Mouse (Mus musculus) midbrain, embryonic 15.5 days (tissue): ENCODE results near the gene Hnrnpab. TPM values are rescaled to one million over a fixed set of nuclear protein-coding genes. Genes with fewer than 3 reads are reported as not detected.

Experiments used
- ATAC-seq: fragments of 200-750 bp; cut with Nextera tagmentation; replicated peaks from 2 replicates; pipeline ENCODE4 v1.8.0; 2017; ENCODE audit warnings: moderate TSS enrichment
- H3K27ac ChIP-seq: fragments of 300-500 bp; sonication (generic); 2 replicates; pipeline ENCODE4 v1.5.1; 2015; ENCODE audit warnings: mild to moderate bottlenecking, inconsistent platforms
- H3K27me3 ChIP-seq: fragments of 300-500 bp; sonication (generic); replicated peaks from 2 replicates; pipeline ENCODE4 v1.6.1; 2015; ENCODE audit warnings: inconsistent platforms
- H3K36me3 ChIP-seq: fragments of 300-500 bp; sonication (generic); replicated peaks from 2 replicates; pipeline ENCODE4 v1.6.1; 2015; ENCODE audit warnings: inconsistent platforms
- H3K4me1 ChIP-seq: fragments of 300-500 bp; sonication (generic); 2 replicates; pipeline ENCODE4 v1.6.1; 2015; ENCODE audit warnings: inconsistent platforms
- H3K4me2 ChIP-seq: fragments of 300-500 bp; sonication (generic); 2 replicates; pipeline ENCODE4 v1.6.1; 2015; ENCODE audit warnings: inconsistent platforms, mild to moderate bottlenecking, moderate library complexity
- H3K4me3 ChIP-seq: fragments of 300-500 bp; sonication (generic); 2 replicates; pipeline ENCODE4 v1.5.1; 2015; ENCODE audit warnings: mild to moderate bottlenecking, inconsistent platforms
- H3K9ac ChIP-seq: fragments of 300-500 bp; sonication (generic); 2 replicates; pipeline ENCODE4 v1.6.1; 2015; ENCODE audit warnings: mild to moderate bottlenecking, inconsistent platforms
- H3K9me3 ChIP-seq: fragments of 300-500 bp; sonication (generic); 2 replicates; pipeline ENCODE4 v1.6.1; 2016; ENCODE audit warnings: inconsistent platforms
- WGBS: fragments of 180-500 bp; shearing (Covaris S2); methylation state at CpG from one replicate; pipeline ENCODE4 v1.1.7; 2015; ENCODE audit warnings: mixed read lengths; 5-methylcytosine and 5-hydroxymethylcytosine counted together
- polyA plus RNA-seq: library from polyadenylated mRNA; unstranded; fragments of >200 nt; fragmentation: Nextera tagmentation; extraction: Ambion mirVana; gene quantifications from 2 replicates; pipeline ENCODE4 v1.2.1, GENCODE M21; 2015

Gene Hnrnpab
- 353 and 380 TPM in 2 replicates for polyA plus RNA-seq

DNA sequence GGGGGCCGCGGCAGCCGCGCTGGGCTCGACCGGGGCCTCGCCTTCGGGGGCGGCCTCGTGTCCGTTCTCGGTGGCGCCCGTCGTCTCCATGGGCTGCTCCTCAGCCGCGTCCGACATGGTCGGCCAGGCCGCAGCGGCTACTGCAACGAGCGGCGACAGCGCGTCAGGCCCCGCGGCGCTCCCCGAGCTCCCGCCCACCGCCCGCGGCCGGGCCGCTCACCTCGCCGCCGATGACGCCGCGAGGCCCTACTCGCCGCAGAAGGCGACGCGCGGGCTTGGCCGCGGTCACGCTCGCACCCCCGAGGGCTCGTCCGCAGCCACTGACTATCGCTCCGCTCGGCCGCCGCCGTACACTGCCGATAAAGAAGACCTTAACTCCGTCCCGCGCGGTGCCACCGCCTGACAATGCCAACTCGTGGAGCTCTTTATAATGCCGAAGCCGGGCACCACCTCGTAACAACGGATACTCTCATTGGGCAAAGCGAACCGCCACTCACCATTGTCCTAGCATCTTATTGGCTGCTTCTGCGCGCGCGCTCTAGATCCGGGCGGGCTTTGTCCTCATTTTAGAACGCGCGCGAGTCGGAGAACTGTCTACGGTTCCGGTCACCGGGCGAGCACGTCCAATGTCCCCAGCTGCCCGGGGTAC, at the start of gene Hnrnpab:
Gene Hnrnpab, minus strand, starts transcription at position 401 of the 649 bp plus-strand sequence.
- Histone ChIP-seq H3K36me3 (peaks cover 27% of the 10 kb centered on the region), H3K27me3 (no peaks in the 10 kb centered on the region), H3K4me1 (peaks cover 38% of the 10 kb centered on the region), H3K9me3 (no peaks in the 10 kb centered on the region), H3K9ac (peak within 1 kb of the TSS; percentile 99), H3K4me3 (peak within 1 kb of the TSS; percentile 90), H3K4me2 (peak within 1 kb of the TSS; percentile 71), H3K27ac (peak within 1 kb of the TSS; percentile 97)
- peak; percentile 97 for ATAC-seq
- WGBS = under 1% methylated on average over 91 of the region's 91 CpGs

DNA sequence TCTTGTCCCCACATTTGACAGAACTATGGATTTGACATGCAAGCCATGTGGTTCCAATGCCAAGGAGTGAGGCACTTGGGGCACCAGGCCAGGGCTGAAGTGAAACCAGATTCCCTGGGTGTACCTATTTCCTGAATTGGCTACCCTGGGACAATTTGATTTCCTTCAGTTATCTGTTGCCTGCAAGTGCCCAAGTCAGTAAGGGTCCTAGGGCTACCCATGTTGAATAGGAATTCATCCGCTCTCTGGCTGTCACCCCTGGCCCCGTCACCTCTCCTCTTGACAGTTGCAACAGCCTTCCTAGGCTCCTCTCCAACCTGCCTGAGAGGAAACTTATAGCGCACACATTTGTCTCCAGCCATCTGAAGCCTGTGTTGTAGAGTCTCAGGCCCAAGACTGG, 48.2 kb upstream of the Hnrnpab start:
- Histone ChIP-seq H3K27me3 (peaks cover 4% of the 10 kb centered on the region; the same call in 1 of the 2 replicates), H3K9me3 (no peaks in the 10 kb centered on the region), H3K27ac (no peak overlapping the region), H3K4me1 (peaks cover 11% of the 10 kb centered on the region), H3K36me3 (no peaks in the 10 kb centered on the region), H3K9ac (no peak overlapping the region), H3K4me3 (no peak overlapping the region), H3K4me2 (no peak overlapping the region)
- no peak for ATAC-seq
- 92% methylated on average over 3 of the region's 3 CpGs for WGBS

DNA sequence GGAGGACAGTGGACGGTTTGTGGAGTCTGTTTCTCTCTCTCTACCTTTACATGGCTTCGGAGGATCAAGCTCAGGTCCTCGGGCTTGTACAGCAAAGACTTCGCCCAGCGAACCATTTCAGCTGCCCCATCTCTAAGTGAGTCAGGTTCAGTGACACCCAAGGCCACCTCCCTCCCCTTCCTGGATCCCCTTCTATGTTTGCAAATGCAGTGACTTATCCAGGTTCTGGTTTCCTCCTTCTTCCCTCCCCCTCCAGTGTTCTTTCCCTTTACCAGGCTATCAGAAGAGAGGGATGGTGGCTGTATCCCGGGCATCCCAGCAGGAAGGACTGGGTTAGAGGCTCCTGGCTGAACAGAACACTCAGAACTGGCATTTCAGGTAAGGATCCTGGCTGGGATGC, 47.1 kb upstream of the Hnrnpab start:
- no peak for ATAC-seq
- Histone ChIP-seq H3K9me3 (no peaks in the 10 kb centered on the region), H3K4me3 (no peak overlapping the region), H3K27me3 (peaks cover 14% of the 10 kb centered on the region), H3K9ac (no peak overlapping the region), H3K4me2 (no peak overlapping the region), H3K36me3 (no peaks in the 10 kb centered on the region), H3K4me1 (peaks cover 23% of the 10 kb centered on the region), H3K27ac (no peak overlapping the region)
- 94% methylated on average over 6 of the region's 6 CpGs for WGBS

DNA sequence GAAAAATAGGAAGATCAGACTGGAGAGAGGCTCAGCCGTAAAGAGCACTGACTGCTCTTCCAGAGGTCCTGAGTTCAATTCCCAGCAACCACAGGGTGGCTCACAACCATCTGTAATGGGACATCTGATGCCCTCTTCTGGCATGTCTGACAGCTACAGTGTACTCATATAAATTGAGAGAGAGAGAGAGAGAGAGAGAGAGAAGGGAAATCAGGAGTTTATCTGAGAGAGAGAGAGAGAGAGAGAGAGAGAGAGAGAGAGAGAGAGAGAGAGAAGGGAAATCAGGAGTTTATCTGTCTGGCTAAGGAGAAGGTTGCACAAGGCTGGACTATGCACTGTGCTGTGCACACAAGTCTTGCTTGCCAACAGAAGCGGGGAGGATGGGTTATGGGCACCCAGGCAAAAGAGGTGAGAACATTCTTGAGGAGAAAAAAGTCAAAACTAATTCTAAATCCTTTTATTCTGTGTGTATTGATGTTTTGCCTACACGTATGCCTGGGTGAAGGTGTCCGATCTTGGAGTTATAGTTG, 46.3 kb upstream of the Hnrnpab start:
- no peaks in the 10 kb centered on the region for H3K36me3 ChIP-seq
- no peak overlapping the region for H3K27ac ChIP-seq
- H3K4me2 ChIP-seq = no peak overlapping the region
- 89% methylated on average over 4 of the region's 4 CpGs for WGBS
- ATAC-seq = no peak
- no peak overlapping the region for H3K4me3 ChIP-seq
- H3K4me1 ChIP-seq = peaks cover 26% of the 10 kb centered on the region
- H3K9me3 ChIP-seq = no peaks in the 10 kb centered on the region
- H3K27me3 ChIP-seq = peaks cover 14% of the 10 kb centered on the region
- H3K9ac ChIP-seq = no peak overlapping the region

DNA sequence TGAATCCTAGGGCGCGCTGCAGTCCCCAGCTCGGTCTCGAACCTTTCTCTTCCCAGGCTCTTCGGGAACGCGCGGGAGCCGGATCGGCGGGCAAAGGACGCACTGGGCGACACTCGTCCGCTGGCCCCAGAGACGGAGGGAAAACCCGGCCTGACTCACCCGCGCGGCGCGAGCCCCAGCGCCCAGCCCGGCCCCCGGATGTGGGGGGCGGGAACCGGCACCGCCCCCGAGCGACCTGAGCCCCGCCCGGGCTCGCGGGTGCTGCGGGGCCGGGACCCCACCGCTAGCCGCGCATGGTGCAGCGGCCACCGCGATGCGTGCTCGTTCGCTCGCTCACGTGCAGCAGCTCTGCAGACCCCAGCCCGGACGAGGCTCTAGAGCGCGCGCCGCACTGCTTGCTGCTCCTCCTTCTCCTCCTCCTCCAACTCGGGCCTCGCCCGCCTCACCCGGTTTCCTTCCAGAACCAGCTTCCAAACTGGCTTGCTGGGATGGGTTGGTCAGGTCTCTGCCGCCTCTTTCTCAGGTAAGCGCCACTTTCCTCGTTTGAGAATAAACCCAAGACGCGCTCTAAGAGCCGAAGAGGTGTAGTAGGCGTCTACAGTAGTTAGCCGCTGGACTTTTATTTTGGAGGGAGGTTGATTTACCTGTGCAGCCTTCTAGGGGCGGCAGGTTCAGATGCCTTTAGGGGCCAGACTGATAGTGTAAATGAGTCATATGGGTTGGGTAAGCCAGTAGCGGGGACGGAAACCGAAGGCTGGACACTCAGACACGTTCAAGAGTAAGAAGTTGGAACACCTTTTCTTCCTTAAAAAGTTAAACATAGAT, 44.3 kb upstream of the Hnrnpab start, which contains the start of the genes N4bp3 and D930048N14Rik:
Gene N4bp3, minus strand, starts transcription at position 152 of the 825 bp plus-strand sequence.
Gene D930048N14Rik, plus strand, starts transcription at position 264 of the 825 bp plus-strand sequence.
- Histone ChIP-seq H3K4me3 (peak within 1 kb of the TSS; percentile 76), H3K9ac (peak within 1 kb of the TSS; percentile 64), H3K4me2 (peak within 1 kb of the TSS; percentile 97), H3K36me3 (no peaks in the 10 kb centered on the region), H3K27me3 (peaks cover 14% of the 10 kb centered on the region), H3K4me1 (peaks cover 26% of the 10 kb centered on the region), H3K27ac (0 out of 2 replicates have a peak within 1 kb of the TSS, but pooled peaks have one; percentile 15), H3K9me3 (no peaks in the 10 kb centered on the region)
- peak; percentile 84 for ATAC-seq
- 1% methylated on average over 69 of the region's 70 CpGs for WGBS

DNA sequence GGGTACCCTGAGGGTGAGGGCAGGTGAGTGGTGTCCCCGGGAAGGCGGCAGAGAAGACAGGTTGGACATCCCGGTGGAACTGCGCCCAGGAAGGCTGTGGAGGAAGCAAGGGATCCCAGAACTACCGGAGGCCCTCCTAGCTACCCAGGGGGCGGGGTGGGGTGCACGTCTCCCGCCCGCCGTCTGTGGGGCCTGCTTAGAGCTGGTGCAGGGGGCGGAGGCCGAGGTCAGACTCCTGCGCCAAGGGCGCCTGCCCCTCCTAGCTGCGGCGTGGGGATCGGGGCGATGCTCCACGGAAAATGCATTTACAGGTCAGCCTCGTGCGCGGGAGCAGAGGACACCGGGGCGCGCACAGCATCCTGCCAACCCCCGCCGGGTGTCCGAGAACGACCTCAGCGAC, 43.6 kb upstream of the Hnrnpab start:
- Histone ChIP-seq H3K9ac (peak overlapping the region; percentile 64), H3K36me3 (no peaks in the 10 kb centered on the region), H3K4me2 (peak overlapping the region; percentile 97), H3K4me1 (peaks cover 26% of the 10 kb centered on the region), H3K9me3 (no peaks in the 10 kb centered on the region), H3K4me3 (peak overlapping the region; percentile 76), H3K27ac (0 out of 2 replicates have a peak overlapping the region, but pooled peaks have one; percentile 15), H3K27me3 (peaks cover 14% of the 10 kb centered on the region)
- 0 out of 2 replicates have a peak, but pooled peaks have one; percentile 8 for ATAC-seq
- under 1% methylated on average over 30 of the region's 30 CpGs for WGBS

DNA sequence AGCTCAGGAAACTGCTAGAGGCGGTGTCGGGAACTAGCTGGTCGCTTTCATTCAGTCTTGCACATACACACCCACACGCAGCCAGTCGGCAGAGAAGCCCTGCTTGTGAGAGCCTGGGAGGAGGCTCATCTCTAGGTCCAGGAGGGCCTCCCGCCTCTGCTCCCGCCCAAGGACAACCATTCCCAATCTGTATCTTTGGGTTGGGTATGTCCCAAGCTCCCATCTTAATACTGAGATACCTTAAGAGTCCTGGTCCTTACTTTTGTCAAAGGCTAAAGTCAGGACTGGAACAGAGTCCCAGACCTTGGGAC, 43.2 kb upstream of the Hnrnpab start:
- no peak overlapping the region for H3K27ac ChIP-seq
- peak overlapping the region; percentile 97 for H3K4me2 ChIP-seq
- H3K9ac ChIP-seq = peak overlapping the region; percentile 64
- WGBS = 6% methylated on average over 7 of the region's 7 CpGs
- peaks cover 26% of the 10 kb centered on the region for H3K4me1 ChIP-seq
- peaks cover 14% of the 10 kb centered on the region for H3K27me3 ChIP-seq
- ATAC-seq = no peak
- peak overlapping the region; percentile 76 for H3K4me3 ChIP-seq
- H3K9me3 ChIP-seq = no peaks in the 10 kb centered on the region
- no peaks in the 10 kb centered on the region for H3K36me3 ChIP-seq

DNA sequence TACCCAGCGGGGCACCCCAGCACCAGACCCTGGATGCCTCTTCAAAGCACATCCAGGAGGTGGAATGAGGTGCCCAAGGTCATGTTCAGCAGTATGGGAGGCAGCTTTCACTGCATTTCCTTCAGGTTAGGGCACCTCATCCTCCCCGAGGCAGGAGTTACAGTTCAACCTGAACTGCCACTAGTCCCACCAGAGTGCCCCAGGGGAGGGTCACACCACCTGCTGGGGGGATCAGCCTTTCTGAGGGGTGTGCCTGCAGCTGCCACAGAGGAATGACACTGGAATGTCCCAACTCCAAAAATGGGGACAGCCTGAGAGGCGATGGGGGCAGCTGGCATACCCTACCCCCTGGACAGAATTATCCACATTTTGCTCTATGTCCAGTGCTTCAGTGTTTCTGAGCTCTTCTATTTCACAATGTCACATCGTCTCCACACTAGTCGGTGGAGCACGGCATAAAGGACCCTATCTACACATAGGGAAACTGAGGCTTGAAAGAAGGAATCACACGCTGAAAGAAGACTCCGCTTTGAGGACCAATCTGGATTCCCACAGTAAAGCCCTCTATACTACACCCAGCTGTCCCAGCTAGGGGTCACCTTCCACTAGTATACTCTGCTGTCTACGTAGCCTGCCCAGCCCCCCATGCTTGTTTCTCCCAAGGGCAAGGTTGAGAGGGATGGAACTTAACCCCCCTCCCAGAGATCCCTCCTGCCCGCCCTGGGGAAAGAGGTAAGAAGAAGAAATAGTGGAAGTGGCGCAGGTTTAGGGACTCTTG, 42.7 kb upstream of the Hnrnpab start:
- WGBS = 26% methylated on average over 11 of the region's 11 CpGs
- Histone ChIP-seq H3K9ac (peak overlapping the region; percentile 64), H3K36me3 (no peaks in the 10 kb centered on the region), H3K4me2 (peak overlapping the region; percentile 97), H3K4me1 (peaks cover 26% of the 10 kb centered on the region), H3K4me3 (peak overlapping the region; percentile 76), H3K27ac (no peak overlapping the region), H3K27me3 (peaks cover 14% of the 10 kb centered on the region), H3K9me3 (no peaks in the 10 kb centered on the region)
- no peak for ATAC-seq

DNA sequence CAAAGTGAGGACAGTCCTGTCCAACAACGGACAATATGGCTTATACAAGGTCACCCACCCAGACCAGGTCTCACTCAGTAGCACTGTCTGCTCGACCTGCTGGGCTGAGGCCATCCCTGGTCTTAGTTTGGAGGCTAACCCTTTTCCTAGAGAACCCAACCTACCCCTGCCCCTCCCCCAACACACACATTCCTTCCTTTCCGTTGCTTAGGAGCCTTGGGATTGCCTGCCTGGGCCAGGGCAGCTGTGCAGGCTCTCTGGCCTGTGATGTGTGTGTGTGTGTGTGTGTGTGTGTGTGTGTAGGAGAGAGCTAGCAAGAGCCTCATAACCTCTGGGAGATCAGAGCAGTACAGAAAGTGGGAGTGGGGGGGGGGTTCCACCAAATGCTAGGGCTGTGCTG, 41.9 kb upstream of the Hnrnpab start:
- Histone ChIP-seq H3K4me2 (0 out of 2 replicates have a peak overlapping the region, but pooled peaks have one; percentile 97), H3K27me3 (peaks cover 14% of the 10 kb centered on the region), H3K4me1 (peaks cover 26% of the 10 kb centered on the region), H3K9me3 (no peaks in the 10 kb centered on the region), H3K9ac (no peak overlapping the region), H3K4me3 (no peak overlapping the region), H3K36me3 (no peaks in the 10 kb centered on the region), H3K27ac (no peak overlapping the region)
- 0 out of 2 replicates have a peak, but pooled peaks have one; percentile 7 for ATAC-seq
- WGBS = 5% methylated on average over 3 of the region's 3 CpGs

DNA sequence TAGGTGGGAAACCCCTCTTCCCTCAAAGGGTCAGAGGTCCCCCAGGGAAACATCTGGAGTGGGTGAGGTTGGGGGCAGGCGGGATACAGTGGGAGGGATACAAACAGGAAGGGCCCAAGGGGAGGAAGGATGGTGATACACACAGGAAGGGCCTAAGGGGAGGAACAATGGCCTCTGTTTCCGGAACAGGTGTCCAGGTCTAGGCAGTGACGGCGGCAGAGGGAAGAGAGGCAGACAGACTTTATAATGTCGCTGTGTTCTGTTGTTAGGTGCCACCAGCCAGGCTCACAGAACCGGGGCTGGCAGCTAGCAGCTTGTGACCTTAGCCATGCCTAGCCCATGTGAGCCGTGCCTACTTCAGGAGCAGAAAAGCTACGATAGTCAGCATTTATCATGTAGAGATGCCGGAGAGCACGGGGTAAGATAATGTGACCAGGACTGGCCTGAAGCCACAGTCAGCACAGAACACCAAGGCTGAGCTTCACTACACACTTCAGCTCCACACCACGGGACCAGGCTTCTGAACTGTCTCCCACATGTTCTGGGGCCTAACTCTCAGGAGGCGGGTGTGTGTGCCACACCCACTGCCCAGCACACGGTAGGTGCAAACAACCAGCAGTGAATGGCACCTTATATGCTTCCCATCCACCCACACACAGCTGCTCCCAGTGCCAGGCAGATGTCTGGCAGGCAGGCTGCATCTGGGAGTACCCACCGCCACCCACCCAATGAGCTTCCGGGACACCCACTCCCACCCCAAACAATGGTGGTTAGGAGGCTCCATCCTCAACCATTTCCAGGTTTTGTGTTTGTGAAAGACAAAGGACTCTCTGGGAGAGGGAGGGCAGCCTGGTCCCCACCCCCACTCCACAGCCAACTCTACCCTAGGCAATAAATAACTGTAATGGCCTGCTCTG, 40.4 kb upstream of the Hnrnpab start:
- Histone ChIP-seq H3K9ac (no peak overlapping the region), H3K4me1 (peaks cover 26% of the 10 kb centered on the region), H3K9me3 (no peaks in the 10 kb centered on the region), H3K4me3 (no peak overlapping the region), H3K27me3 (peaks cover 14% of the 10 kb centered on the region), H3K4me2 (no peak overlapping the region), H3K27ac (0 out of 2 replicates have a peak overlapping the region, but pooled peaks have one; percentile 23), H3K36me3 (no peaks in the 10 kb centered on the region)
- 87% methylated on average over 15 of the region's 15 CpGs for WGBS
- no peak for ATAC-seq

DNA sequence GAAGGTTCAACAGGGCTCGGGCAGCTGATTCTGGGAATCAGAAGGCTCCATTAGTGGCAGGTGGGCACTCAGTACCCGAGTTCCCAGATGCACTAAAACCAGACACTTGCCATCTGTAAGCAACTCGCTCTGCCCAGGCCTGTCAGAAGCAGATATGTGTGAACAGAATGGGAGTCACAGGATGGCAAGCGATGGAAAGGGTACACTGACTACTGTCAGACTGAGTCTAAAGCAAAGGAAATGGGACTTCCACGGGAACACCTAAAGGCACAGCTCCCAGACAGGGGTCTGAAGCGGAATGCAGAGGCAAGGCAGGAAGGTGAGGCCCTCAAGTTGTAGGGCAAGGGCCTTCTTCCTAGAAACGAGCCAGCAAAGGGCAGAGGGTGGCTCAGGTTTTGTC, 39.6 kb upstream of the Hnrnpab start:
- ATAC-seq = no peak
- H3K4me1 ChIP-seq = peaks cover 26% of the 10 kb centered on the region

More for the DNA sequence above, 39.6 kb upstream of the Hnrnpab start:
- Histone ChIP-seq H3K27ac (no peak overlapping the region), H3K36me3 (no peaks in the 10 kb centered on the region), H3K4me2 (no peak overlapping the region), H3K9ac (no peak overlapping the region), H3K9me3 (no peaks in the 10 kb centered on the region), H3K27me3 (peaks cover 14% of the 10 kb centered on the region), H3K4me3 (no peak overlapping the region)
- WGBS = 85% methylated on average over 7 of the region's 7 CpGs
